Mouse (Mus musculus) cortical plate, adult 2 months (tissue): ENCODE data around the gene Supt4a.
A peak's percentile ranks its signal among the peaks of the same experiment; 100 is the strongest.

ENCODE experiments used
- CTCF ChIP-seq: fragments of 200-500 bp; IDR thresholded peaks from 2 replicates; pipeline ENCODE4 v1.5.1; 2011; ENCODE audit warnings: mild to moderate bottlenecking, control low read depth, low read length; ENCODE audit not compliant: insufficient read depth; ENCODE audit errors: extremely low read depth
- POLR2A ChIP-seq: fragments of 200-500 bp; IDR thresholded peaks from 2 replicates; pipeline ENCODE4 v1.6.1; 2011; ENCODE audit warnings: mild to moderate bottlenecking, low read length, control low read depth; ENCODE audit not compliant: insufficient read depth; ENCODE audit errors: extremely low read depth

- TF ChIP-seq CTCF (no peak), POLR2A (peak; percentile 69; the same call in 1 of the 2 replicates)
Measured at GRCm38 (mm10) chr11:87763511-87763987, 26.2 kb downstream of the Supt4a start.
